Mouse (Mus musculus) thymus, adult 2 months (tissue): ENCODE measurements around the gene Igsf3. TPM values are rescaled to one million over a fixed set of nuclear protein-coding genes. Genes with fewer than 3 reads are reported as not detected.

ENCODE experiments used
- DNase-seq: peaks from one replicate; pipeline ENCODE4 v3.0.0; 2021
- H3K27ac ChIP-seq: fragments of 200-500 bp; 2 replicates; pipeline ENCODE4 v1.5.1; 2012; ENCODE audit warnings: low read length, control low read depth; ENCODE audit not compliant: control insufficient read depth, insufficient read depth
- H3K27me3 ChIP-seq: fragments of 200-500 bp; 2 replicates; pipeline ENCODE4 v1.6.1; 2012; ENCODE audit warnings: mild to moderate bottlenecking, low read length, moderate library complexity, mixed read lengths; ENCODE audit not compliant: control insufficient read depth, insufficient read depth
- H3K36me3 ChIP-seq: fragments of 200-500 bp; 2 replicates; pipeline ENCODE4 v1.6.1; 2012; ENCODE audit warnings: mild to moderate bottlenecking, low read length, moderate library complexity; ENCODE audit not compliant: control insufficient read depth, insufficient read depth
- H3K4me1 ChIP-seq: fragments of 200-500 bp; replicated peaks from 2 replicates; pipeline ENCODE4 v1.6.1; 2012; ENCODE audit warnings: low read length; ENCODE audit not compliant: control insufficient read depth, insufficient read depth
- H3K4me3 ChIP-seq: fragments of 200-500 bp; 2 replicates; pipeline ENCODE4 v1.5.1; 2012; ENCODE audit warnings: mild to moderate bottlenecking, low read length, control low read depth, moderate library complexity; ENCODE audit not compliant: control insufficient read depth, insufficient read depth
- CTCF ChIP-seq: fragments of 200-500 bp; IDR thresholded peaks from 2 replicates; pipeline ENCODE4 v1.5.1; 2012; ENCODE audit warnings: mild to moderate bottlenecking, control low read depth, low read length, moderate library complexity, borderline replicate concordance; ENCODE audit not compliant: control insufficient read depth, poor library complexity, insufficient read depth; ENCODE audit errors: extremely low read depth
- POLR2A ChIP-seq: fragments of 200-500 bp; IDR thresholded peaks from 2 replicates; pipeline ENCODE4 v1.6.1; 2012; ENCODE audit warnings: mild to moderate bottlenecking, low read length, control low read depth, moderate library complexity; ENCODE audit not compliant: control insufficient read depth, poor library complexity, insufficient read depth; ENCODE audit errors: extremely low read depth
- WGBS: fragments of 180-500 bp; shearing (Covaris S2); methylation state at CpG from one replicate; pipeline ENCODE4 v1.1.7; 2018; 5-methylcytosine and 5-hydroxymethylcytosine counted together
- polyA plus RNA-seq: library from polyadenylated mRNA; depleted of rRNA; stranded (reverse); fragments of >200 nt; gene quantifications from 2 replicates; pipeline ENCODE4 v1.2.3, GENCODE M21; 2012

The Igsf3 gene
- polyA plus RNA-seq, 1 experiment: 8.6 TPM

DNA sequence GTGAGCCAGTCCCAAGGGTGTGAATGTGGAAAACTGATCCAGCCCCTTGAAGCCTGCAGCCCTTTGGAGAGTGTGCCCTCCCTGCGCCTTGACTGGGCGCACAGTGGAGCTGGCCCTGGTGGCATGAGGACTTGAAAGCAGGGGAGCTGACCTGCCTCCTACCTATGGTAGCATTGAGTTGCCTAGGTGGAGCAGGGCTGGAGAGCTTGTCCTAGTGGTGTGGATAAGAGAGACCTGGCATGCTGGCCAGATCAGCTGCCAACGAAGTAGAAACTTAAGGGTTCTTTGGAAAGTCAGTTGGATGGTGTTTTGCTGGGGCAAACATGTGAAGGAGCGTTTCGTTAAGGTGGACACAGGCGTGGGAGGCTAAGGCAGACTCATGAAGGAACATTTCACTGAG is 105.1 kb downstream of the Igsf3 start:
- TF ChIP-seq POLR2A (no peak), CTCF (no peak)
- Histone ChIP-seq H3K27me3 (no peaks in the 10 kb centered on the region), H3K4me3 (no peak overlapping the region), H3K27ac (no peak overlapping the region), H3K36me3 (no peaks in the 10 kb centered on the region), H3K4me1 (peaks cover 8% of the 10 kb centered on the region)
- WGBS: 95% methylated on average over 6 of the region's 6 CpGs
- no peak for DNase-seq

DNA sequence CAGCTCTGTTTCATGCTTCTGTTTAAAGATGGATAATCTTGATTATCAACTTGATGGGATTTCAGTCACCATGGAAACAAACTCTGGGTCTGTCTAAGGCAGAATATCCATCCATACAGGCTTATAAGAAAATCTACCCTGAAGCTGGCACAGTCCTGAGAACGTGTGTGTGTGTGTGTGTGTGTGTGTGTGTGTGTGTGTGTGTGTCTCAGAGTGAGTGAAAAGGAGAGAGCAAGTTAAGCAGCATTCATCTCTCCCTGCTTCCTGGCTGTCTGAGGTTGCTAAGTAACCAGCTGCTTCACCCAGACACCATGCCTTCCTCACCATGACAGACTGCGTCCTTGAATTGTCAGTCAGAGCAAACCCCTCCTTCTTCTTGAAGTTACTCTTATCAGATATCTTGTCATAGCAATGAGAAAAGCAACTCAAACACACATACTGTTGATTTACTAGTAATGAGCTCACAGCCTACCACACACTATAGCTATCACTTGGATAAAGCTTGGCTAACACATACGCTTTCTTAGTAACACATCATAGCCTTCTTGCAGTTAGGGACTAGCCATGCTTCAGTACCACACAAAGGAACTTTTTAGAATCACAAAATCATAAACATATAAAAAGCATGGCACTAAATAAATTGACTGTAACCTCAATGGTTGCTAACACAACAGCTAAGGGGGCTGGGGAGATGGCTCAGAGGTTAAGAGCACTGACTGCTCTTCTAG is 106.5 kb downstream of the Igsf3 start:
- Histone ChIP-seq H3K27me3 (no peaks in the 10 kb centered on the region; the same call in 1 of the 2 replicates), H3K27ac (no peak overlapping the region), H3K36me3 (no peaks in the 10 kb centered on the region), H3K4me1 (peaks cover 8% of the 10 kb centered on the region), H3K4me3 (no peak overlapping the region)
- no peak for DNase-seq
- no peak for TF ChIP-seq CTCF
- no peak for TF ChIP-seq POLR2A
- WGBS: 89% methylated on average over 3 of the region's 3 CpGs

DNA sequence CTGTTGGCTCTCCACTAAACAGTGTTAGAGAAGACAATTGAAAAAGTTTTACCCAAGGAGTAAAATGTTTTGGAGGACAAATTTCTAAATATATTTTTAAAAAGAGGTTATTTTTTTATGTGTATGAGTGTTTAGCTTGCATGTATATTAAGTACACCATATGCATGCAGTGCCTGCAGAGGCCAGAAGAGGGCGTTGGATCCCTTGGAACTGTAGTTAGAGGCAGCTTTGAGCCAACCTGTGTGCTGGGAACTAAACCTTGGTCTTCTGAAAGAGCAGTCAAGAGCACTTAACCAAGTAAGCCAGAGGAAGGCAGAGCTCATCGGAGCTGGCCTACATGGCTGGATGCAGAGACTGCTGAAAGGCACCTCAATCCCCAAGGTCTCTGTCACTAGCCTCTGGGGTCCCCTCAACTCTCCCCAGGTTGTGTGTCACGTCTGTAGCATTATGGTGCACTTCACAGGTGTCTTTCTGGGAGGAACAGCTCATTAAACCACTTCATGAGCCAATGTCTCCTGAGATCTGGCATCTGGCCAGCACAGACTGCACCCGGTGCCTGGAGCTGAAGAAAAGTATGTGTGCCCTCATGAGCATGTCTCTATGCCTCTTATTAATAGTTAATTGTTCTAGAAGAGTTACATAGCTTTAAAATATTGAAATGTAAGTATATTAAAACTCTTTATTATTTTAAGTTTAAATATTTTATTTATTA is 109.3 kb downstream of the Igsf3 start:
- DNase-seq: no peak
- Histone ChIP-seq H3K27ac (no peak overlapping the region), H3K4me3 (no peak overlapping the region), H3K27me3 (no peaks in the 10 kb centered on the region; the same call in 1 of the 2 replicates), H3K4me1 (peaks cover 8% of the 10 kb centered on the region), H3K36me3 (no peaks in the 10 kb centered on the region)
- 39% methylated on average over 4 of the region's 4 CpGs for WGBS
- TF ChIP-seq CTCF: no peak
- no peak for TF ChIP-seq POLR2A

DNA sequence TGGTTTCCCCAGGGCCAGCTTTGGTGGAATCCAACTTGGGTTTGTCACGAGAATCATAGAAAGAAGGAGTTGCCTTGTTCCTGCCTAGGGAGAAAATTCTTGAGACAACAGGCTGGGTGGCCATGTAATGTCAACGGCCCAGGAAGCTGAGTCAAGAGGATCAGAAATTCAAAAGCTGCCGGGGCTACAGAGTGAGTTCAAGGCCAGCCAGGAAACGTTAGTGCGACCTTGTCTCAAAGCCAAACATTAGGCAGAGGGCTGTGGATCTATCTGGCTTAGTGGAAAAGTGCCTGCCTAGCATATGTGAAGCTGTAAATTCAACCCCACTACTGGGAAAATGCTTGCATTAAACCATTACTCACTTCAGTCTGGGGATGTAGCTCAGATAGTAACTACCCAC is 110.6 kb downstream of the Igsf3 start:
- H3K36me3 ChIP-seq: no peaks in the 10 kb centered on the region

DNA sequence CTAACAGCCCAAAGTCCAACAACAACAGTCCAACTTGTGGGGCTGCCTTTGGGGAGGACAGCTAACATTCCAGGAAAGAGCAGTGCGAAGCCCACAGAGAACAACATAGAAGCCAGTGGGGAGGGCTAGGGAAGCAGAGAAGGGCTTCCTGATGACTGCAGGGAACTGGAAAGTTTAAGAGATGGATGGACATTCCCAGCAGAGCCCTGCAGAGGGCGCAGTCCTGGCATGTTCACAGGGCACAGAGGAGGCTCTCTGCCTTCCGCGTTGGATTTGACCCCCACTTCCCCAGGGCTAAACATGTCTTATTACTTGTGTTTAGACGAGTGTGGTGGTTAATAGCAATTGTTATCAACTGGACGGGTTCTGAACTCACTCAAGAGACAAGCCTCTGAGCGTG is 111.3 kb downstream of the Igsf3 start:
- H3K27ac ChIP-seq: no peak overlapping the region
- WGBS: 93% methylated on average over 7 of the region's 7 CpGs

More for the DNA sequence above, 110.6 kb downstream of the Igsf3 start:
- H3K27me3 ChIP-seq: no peaks in the 10 kb centered on the region; the same call in 1 of the 2 replicates
- WGBS: 96% methylated on average over 5 of the region's 5 CpGs
- TF ChIP-seq POLR2A (no peak), CTCF (no peak)
- peaks cover 10% of the 10 kb centered on the region for H3K4me1 ChIP-seq
- no peak overlapping the region for H3K4me3 ChIP-seq
- no peak overlapping the region for H3K27ac ChIP-seq
- no peak for DNase-seq

DNA sequence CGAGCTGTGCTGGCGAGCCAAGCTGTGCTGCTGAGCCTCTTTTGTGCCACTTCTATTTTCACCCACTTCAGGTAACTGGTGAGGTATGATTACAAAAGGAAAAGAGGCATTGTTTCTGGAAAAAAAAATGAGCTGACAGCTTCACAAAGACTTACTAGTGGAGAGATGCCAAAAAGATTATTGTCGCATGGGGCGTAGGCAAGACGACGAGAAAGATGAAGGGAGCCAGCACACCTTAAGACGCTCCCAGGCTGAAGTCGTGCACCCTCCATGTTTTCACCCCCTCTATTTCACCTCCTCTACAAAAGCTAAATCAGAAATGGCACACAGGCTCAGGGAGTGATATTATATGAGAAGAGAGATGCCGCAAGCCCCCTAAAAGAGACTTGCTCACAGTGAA is 113.6 kb downstream of the Igsf3 start:
- Histone ChIP-seq H3K27me3 (no peaks in the 10 kb centered on the region; the same call in 1 of the 2 replicates), H3K4me3 (no peak overlapping the region), H3K4me1 (peaks cover 26% of the 10 kb centered on the region), H3K27ac (no peak overlapping the region), H3K36me3 (no peaks in the 10 kb centered on the region)
- TF ChIP-seq CTCF (no peak), POLR2A (no peak)
- no peak for DNase-seq
- 90% methylated on average over 9 of the region's 9 CpGs for WGBS

More for the DNA sequence above, 111.3 kb downstream of the Igsf3 start:
- Histone ChIP-seq H3K27me3 (no peaks in the 10 kb centered on the region; the same call in 1 of the 2 replicates), H3K4me1 (peaks cover 18% of the 10 kb centered on the region), H3K36me3 (no peaks in the 10 kb centered on the region), H3K4me3 (no peak overlapping the region)
- DNase-seq: no peak
- TF ChIP-seq CTCF (no peak), POLR2A (no peak)

DNA sequence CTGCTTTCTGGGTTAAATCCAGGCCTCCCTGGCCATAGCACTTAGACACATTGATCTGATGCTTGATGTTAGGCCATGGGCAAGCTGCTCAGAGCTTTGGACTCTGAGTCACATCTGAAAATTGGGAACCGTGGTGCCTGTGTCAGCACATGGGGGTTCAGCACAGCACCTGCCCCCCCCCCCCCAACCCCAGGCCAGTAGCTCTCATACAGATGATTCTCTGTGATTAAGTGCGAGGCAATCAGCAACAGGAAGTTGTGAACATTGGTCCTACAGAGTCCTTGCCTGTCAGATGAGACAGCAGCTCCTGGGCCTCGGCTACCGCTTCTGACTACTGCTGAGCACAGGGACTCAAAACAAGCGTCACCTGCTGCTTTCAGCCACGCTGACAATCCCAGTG is 116.0 kb downstream of the Igsf3 start:
- no peak for TF ChIP-seq CTCF
- no peak for TF ChIP-seq POLR2A
- no peak for DNase-seq
- Histone ChIP-seq H3K4me1 (peaks cover 39% of the 10 kb centered on the region), H3K27ac (peak overlapping the region; percentile 58), H3K36me3 (no peaks in the 10 kb centered on the region), H3K4me3 (no peak overlapping the region), H3K27me3 (no peaks in the 10 kb centered on the region; the same call in 1 of the 2 replicates)
- 38% methylated on average over 6 of the region's 6 CpGs for WGBS
